Mouse (Mus musculus): Measurements from ENCODE around the gene Trp53rkb. TPM values are rescaled to one million over a fixed set of nuclear protein-coding genes. Genes with fewer than 3 reads are reported as not detected.

Trp53rkb gene
- polyA plus RNA-seq, 1 experiment from 2014 or later = 3.2 TPM

GRCm38 (mm10) chr2:166835581-166835980 lies 43.2 kb downstream of the Trp53rkb start:
- no peak overlapping the region for H3K9ac ChIP-seq (ENCODE audit: low read length)
- peaks cover 55% of the 10 kb centered on the region for H3K36me3 ChIP-seq (ENCODE audit: control insufficient read depth, insufficient read depth, low read length)

GRCm38 (mm10) chr2:166841813-166842212 lies 49.5 kb downstream of the Trp53rkb start:
- WGBS = 83% methylated on average over 4 of the region's 4 CpGs
- no peaks in the 10 kb centered on the region for H3K27me3 ChIP-seq (ENCODE audit: control insufficient read depth, insufficient read depth, low read length)
- ATAC-seq (ENCODE audit: insufficient number of reproducible peaks, insufficient read depth, low FRiP score, low read depth) = no peak
- no peak overlapping the region for H3K9ac ChIP-seq (ENCODE audit: low read length)
- no peak overlapping the region for H3K27ac ChIP-seq (replicated peaks in 1 of 2; ENCODE audit: control insufficient read depth in 1 of 2, insufficient read depth in 1 of 2, low read depth in 2 of 2, low read length in 2 of 2)
- H3K4me3 ChIP-seq (ENCODE audit: control insufficient read depth in 1 of 2, insufficient read depth in 1 of 2, low read depth in 1 of 2, low read length in 2 of 2) = no peak overlapping the region
- H3K4me2 ChIP-seq (ENCODE audit: low read length) = no peak overlapping the region
- H3K4me1 ChIP-seq (ENCODE audit: control insufficient read depth in 2 of 2, insufficient read depth in 2 of 2, low read length in 2 of 2) = no peaks in the 10 kb centered on the region
- no peaks in the 10 kb centered on the region for H3K9me3 ChIP-seq (ENCODE audit: control insufficient read depth, low read length)
- H3K36me3 ChIP-seq (ENCODE audit: control insufficient read depth, insufficient read depth, low read length) = peaks cover 68% of the 10 kb centered on the region

More at GRCm38 (mm10) chr2:166835581-166835980, 43.2 kb downstream of the Trp53rkb start:
- no peak overlapping the region for H3K4me3 ChIP-seq (ENCODE audit: control insufficient read depth in 1 of 2, insufficient read depth in 1 of 2, low read depth in 1 of 2, low read length in 2 of 2)
- H3K27ac ChIP-seq (replicated peaks in 1 of 2; ENCODE audit: control insufficient read depth in 1 of 2, insufficient read depth in 1 of 2, low read depth in 2 of 2, low read length in 2 of 2) = no peak overlapping the region
- no peak for ATAC-seq (ENCODE audit: insufficient number of reproducible peaks, insufficient read depth, low FRiP score, low read depth)
- 75% methylated on average over 5 of the region's 5 CpGs for whole genome bisulfite sequencing
- H3K4me2 ChIP-seq (ENCODE audit: low read length) = no peak overlapping the region
- H3K27me3 ChIP-seq (ENCODE audit: control insufficient read depth, insufficient read depth, low read length) = no peaks in the 10 kb centered on the region
- H3K4me1 ChIP-seq (ENCODE audit: control insufficient read depth in 2 of 2, insufficient read depth in 2 of 2, low read length in 2 of 2) = no peaks in the 10 kb centered on the region
- H3K9me3 ChIP-seq (ENCODE audit: control insufficient read depth, low read length) = no peaks in the 10 kb centered on the region

Other genes with a start within 250 kb of the Trp53rkb start
- 8.6 and 9.5 TPM in 2 replicates for gene Prex1, start 78.7 kb upstream of the Trp53rkb start, polyA plus RNA-seq (2014; fragmentation: Nextera tagmentation; extraction: Ambion mirVana)
- 7.7 and 8.0 TPM in 2 replicates for gene Arfgef2, start 13.1 kb downstream of the Trp53rkb start, polyA plus RNA-seq (2014; fragmentation: Nextera tagmentation; extraction: Ambion mirVana)
- gene Cse1l, start 113.5 kb downstream of the Trp53rkb start, polyA plus RNA-seq (2014; fragmentation: Nextera tagmentation; extraction: Ambion mirVana) = 95.2 and 106 TPM in 2 replicates
- 53.4 and 53.6 TPM in 2 replicates for gene Stau1, start 203.8 kb downstream of the Trp53rkb start, polyA plus RNA-seq (2014; fragmentation: Nextera tagmentation; extraction: Ambion mirVana)
- gene Ddx27, start 222.7 kb downstream of the Trp53rkb start, polyA plus RNA-seq (2014; fragmentation: Nextera tagmentation; extraction: Ambion mirVana) = 22.2 and 23.0 TPM in 2 replicates